Mouse (Mus musculus) retina, embryonic 14.5 days (tissue): ENCODE data around the gene Mtmr10.

Source experiments
- DNase-seq: peaks from one replicate; pipeline ENCODE4 v3.0.0-alpha.2; 2015; ENCODE audit warnings: low spot score

Mtmr10 gene

GRCm38 (mm10) chr7:64296286-64297010 lies 9.0 kb downstream of the Mtmr10 start:
- no peak for DNase-seq

- DNase-seq: no peak
Measured at GRCm38 (mm10) chr7:64310241-64310640, 22.8 kb downstream of the Mtmr10 start.

- no peak for DNase-seq
Measured at GRCm38 (mm10) chr7:64310756-64311155, 23.3 kb downstream of the Mtmr10 start.

- DNase-seq: no peak
Measured at GRCm38 (mm10) chr7:64312811-64313210, 25.4 kb downstream of the Mtmr10 start.

- DNase-seq: no peak
Measured at GRCm38 (mm10) chr7:64321125-64321524, 33.7 kb downstream of the Mtmr10 start.

- no peak for DNase-seq
Measured at GRCm38 (mm10) chr7:64321658-64322057, 34.2 kb downstream of the Mtmr10 start.

- DNase-seq: peak; percentile 90
Measured at GRCm38 (mm10) chr7:64326892-64327291, 39.4 kb downstream of the Mtmr10 start.

GRCm38 (mm10) chr7:64327486-64327885 lies 40.0 kb downstream of the Mtmr10 start:
- DNase-seq: no peak

- no peak for DNase-seq
Measured at GRCm38 (mm10) chr7:64331309-64331708, 43.9 kb downstream of the Mtmr10 start.

- no peak for DNase-seq
Measured at GRCm38 (mm10) chr7:64332686-64333085, 45.2 kb downstream of the Mtmr10 start.

- DNase-seq: no peak
Measured at GRCm38 (mm10) chr7:64347813-64348212, 60.4 kb downstream of the Mtmr10 start.

- DNase-seq: no peak
Measured at GRCm38 (mm10) chr7:64349147-64349861, 61.9 kb downstream of the Mtmr10 start.

- no peak for DNase-seq
Measured at GRCm38 (mm10) chr7:64351087-64351486, 63.6 kb downstream of the Mtmr10 start.

GRCm38 (mm10) chr7:64354206-64354605 lies 66.8 kb downstream of the Mtmr10 start:
- no peak for DNase-seq

GRCm38 (mm10) chr7:64356661-64357060 lies 69.2 kb downstream of the Mtmr10 start:
- DNase-seq: no peak

GRCm38 (mm10) chr7:64357405-64357804 lies 70.0 kb downstream of the Mtmr10 start:
- DNase-seq: no peak

- no peak for DNase-seq
Measured at GRCm38 (mm10) chr7:64358666-64359065, 71.2 kb downstream of the Mtmr10 start.

- no peak for DNase-seq
Measured at GRCm38 (mm10) chr7:64359943-64360585, 72.6 kb downstream of the Mtmr10 start.

- DNase-seq: no peak
Measured at GRCm38 (mm10) chr7:64360586-64360945, 73.1 kb downstream of the Mtmr10 start.

GRCm38 (mm10) chr7:64365863-64366262 lies 78.4 kb downstream of the Mtmr10 start:
- no peak for DNase-seq

- DNase-seq: no peak
Measured at GRCm38 (mm10) chr7:64369841-64370240, 82.4 kb downstream of the Mtmr10 start.

- no peak for DNase-seq
Measured at GRCm38 (mm10) chr7:64371940-64372878, 84.8 kb downstream of the Mtmr10 start.
